Mouse (Mus musculus) olfactory bulb, adult 2 months (tissue): ENCODE results near the gene Gm20422.

Experiments
- CTCF ChIP-seq: fragments of 200-500 bp; IDR thresholded peaks from 2 replicates; pipeline ENCODE4 v1.5.1; 2012; ENCODE audit warnings: low read depth, mild to moderate bottlenecking, low read length, moderate library complexity; ENCODE audit not compliant: insufficient read depth
- POLR2A ChIP-seq: fragments of 200-500 bp; IDR thresholded peaks from 2 replicates; pipeline ENCODE4 v1.6.1; 2012; ENCODE audit warnings: mild to moderate bottlenecking, low read depth, low read length, moderate library complexity; ENCODE audit not compliant: insufficient read depth

- TF ChIP-seq POLR2A (no peak), CTCF (no peak)
Observed at GRCm38 (mm10) chr8:69801796-69802195, 27.1 kb upstream of the Gm20422 start.
